Mouse (Mus musculus) neural tube, embryonic 12.5 days (tissue): ENCODE measurements around the gene Armc12. TPM values are rescaled to one million over a fixed set of nuclear protein-coding genes. Genes with fewer than 3 reads are reported as not detected.
A peak's percentile ranks its signal among the peaks of the same experiment; 100 is the strongest.

Experiments used
- ATAC-seq: fragments of 200-750 bp; cut with Nextera tagmentation; 2 replicates; pipeline ENCODE4 v1.8.0; 2017; ENCODE audit warnings: low read depth, mild to moderate bottlenecking, moderate TSS enrichment, moderate library complexity; ENCODE audit not compliant: low FRiP score
- H3K27ac ChIP-seq: fragments of 300-500 bp; sonication (generic); 2 replicates; pipeline ENCODE4 v1.5.1; 2016
- H3K27me3 ChIP-seq: fragments of 300-500 bp; sonication (generic); replicated peaks from 2 replicates; pipeline ENCODE4 v1.6.1; 2016; ENCODE audit warnings: mild to moderate bottlenecking
- H3K36me3 ChIP-seq: fragments of 300-500 bp; sonication (generic); 2 replicates; pipeline ENCODE4 v1.6.1; 2016; ENCODE audit warnings: mild to moderate bottlenecking
- H3K4me1 ChIP-seq: fragments of 300-500 bp; sonication (generic); 2 replicates; pipeline ENCODE4 v1.6.1; 2016
- H3K4me2 ChIP-seq: fragments of 300-500 bp; sonication (generic); replicated peaks from 2 replicates; pipeline ENCODE4 v1.6.1; 2016; ENCODE audit warnings: mild to moderate bottlenecking
- H3K4me3 ChIP-seq: fragments of 300-500 bp; sonication (generic); 2 replicates; pipeline ENCODE4 v1.5.1; 2016
- H3K9ac ChIP-seq: fragments of 300-500 bp; sonication (generic); 2 replicates; pipeline ENCODE4 v1.6.1; 2016; ENCODE audit warnings: mild to moderate bottlenecking
- H3K9me3 ChIP-seq: fragments of 300-500 bp; sonication (generic); 2 replicates; pipeline ENCODE4 v1.6.1; 2016; ENCODE audit warnings: mild to moderate bottlenecking
- WGBS: fragments of 180-500 bp; shearing (Covaris S2); methylation state at CpG from one replicate; pipeline ENCODE4 v1.1.7; 2016; 5-methylcytosine and 5-hydroxymethylcytosine counted together
- polyA plus RNA-seq: library from polyadenylated mRNA; unstranded; fragments of >200 nt; fragmentation: Nextera tagmentation; extraction: Ambion mirVana; gene quantifications from 2 replicates; pipeline ENCODE4 v1.2.1, GENCODE M21; 2016

Gene Armc12
- polyA plus RNA-seq, 1 experiment from 2014 or later, result not detected

DNA sequence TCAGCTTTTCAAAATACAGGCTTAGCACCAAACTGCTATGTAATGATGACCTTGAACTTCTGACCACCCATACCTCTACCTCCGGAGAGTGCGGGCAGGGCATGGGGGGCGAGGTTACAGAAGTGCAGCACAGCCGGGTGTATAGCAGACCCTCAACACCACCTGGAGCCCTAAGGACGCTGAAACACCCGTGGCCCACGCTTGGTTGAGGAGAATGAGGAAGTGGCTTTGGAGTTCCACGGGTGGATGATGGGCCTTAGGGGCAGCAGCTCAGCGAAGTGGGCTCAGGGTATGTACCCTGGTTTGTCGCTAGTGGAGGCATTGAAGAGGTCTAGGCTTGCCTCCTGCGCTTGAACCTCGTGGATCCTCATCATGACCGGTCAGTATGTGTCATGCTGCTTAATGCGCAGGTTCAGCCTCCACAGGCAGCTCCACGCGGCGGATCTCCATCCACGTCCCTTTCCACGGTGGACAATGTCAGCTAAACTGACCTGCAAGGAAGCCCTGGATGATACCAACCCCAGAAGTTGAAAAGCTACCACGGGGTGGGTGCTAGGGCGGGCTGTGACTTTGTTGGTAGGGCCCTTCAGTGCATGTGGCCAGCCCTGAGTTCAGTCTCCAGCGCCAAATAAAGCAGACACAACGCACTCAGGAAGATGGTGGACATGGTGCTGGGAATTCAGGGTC lies 6.5 kb upstream of the Armc12 start:
- Histone ChIP-seq H3K9ac (no peak overlapping the region), H3K9me3 (no peaks in the 10 kb centered on the region), H3K4me1 (peaks cover 7% of the 10 kb centered on the region), H3K27me3 (peaks cover 28% of the 10 kb centered on the region), H3K36me3 (no peaks in the 10 kb centered on the region), H3K27ac (no peak overlapping the region), H3K4me3 (no peak overlapping the region), H3K4me2 (peak overlapping the region; percentile 96; the same call in 1 of the 2 replicates)
- no peak for ATAC-seq
- 87% methylated on average over 23 of the region's 23 CpGs for WGBS

GRCm38 (mm10) chr17:28524831-28525430 lies 5.7 kb upstream of the Armc12 start:
- Histone ChIP-seq H3K4me2 (no peak overlapping the region), H3K27me3 (peaks cover 27% of the 10 kb centered on the region), H3K27ac (no peak overlapping the region), H3K9ac (no peak overlapping the region), H3K4me1 (peaks cover 7% of the 10 kb centered on the region), H3K36me3 (no peaks in the 10 kb centered on the region), H3K9me3 (no peaks in the 10 kb centered on the region), H3K4me3 (no peak overlapping the region)
- ATAC-seq, result no peak
- WGBS, result 83% methylated on average over 4 of the region's 4 CpGs

GRCm38 (mm10) chr17:28527184-28528042 lies 3.2 kb upstream of the Armc12 start:
- Histone ChIP-seq H3K4me1 (peaks cover 4% of the 10 kb centered on the region; the same call in 1 of the 2 replicates), H3K27me3 (peaks cover 23% of the 10 kb centered on the region), H3K36me3 (no peaks in the 10 kb centered on the region), H3K9me3 (no peaks in the 10 kb centered on the region), H3K4me3 (no peak overlapping the region), H3K4me2 (0 out of 2 replicates have a peak overlapping the region, but pooled peaks have one; percentile 2), H3K9ac (no peak overlapping the region), H3K27ac (no peak overlapping the region)
- 54% methylated on average over 12 of the region's 12 CpGs for WGBS
- no peak for ATAC-seq

GRCm38 (mm10) chr17:28528043-28528351 lies 2.6 kb upstream of the Armc12 start:
- Histone ChIP-seq H3K27me3 (peaks cover 23% of the 10 kb centered on the region), H3K4me2 (0 out of 2 replicates have a peak overlapping the region, but pooled peaks have one; percentile 2), H3K27ac (no peak overlapping the region), H3K9me3 (no peaks in the 10 kb centered on the region), H3K9ac (no peak overlapping the region), H3K36me3 (no peaks in the 10 kb centered on the region), H3K4me1 (peaks cover 4% of the 10 kb centered on the region; the same call in 1 of the 2 replicates), H3K4me3 (no peak overlapping the region)
- WGBS, result 6% methylated on average over 6 of the region's 6 CpGs
- no peak for ATAC-seq

DNA sequence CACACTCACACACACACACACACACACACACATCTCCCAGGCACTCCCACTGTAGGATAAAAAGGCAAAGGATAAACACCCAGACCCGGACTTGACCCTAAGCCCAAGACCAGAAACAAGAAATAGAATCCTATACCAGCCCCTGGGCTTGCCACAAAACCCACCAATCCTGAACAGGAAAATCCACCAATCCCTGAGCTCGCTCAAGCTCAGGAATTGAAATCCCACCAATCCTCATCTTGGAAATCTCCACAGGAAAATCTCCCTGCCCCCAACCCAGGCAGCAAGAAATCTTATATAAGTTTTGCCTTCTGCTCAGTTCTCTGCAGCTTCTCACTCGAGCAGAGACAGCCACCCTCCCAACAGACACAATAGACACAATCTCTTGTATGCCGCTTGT lies 1.5 kb upstream of the Armc12 start:
- no peak overlapping the region for H3K4me2 ChIP-seq
- H3K9ac ChIP-seq, result no peak overlapping the region
- 72% methylated on average over 4 of the region's 4 CpGs for WGBS
- peaks cover 17% of the 10 kb centered on the region for H3K27me3 ChIP-seq
- no peak for ATAC-seq
- peaks cover 4% of the 10 kb centered on the region; the same call in 1 of the 2 replicates for H3K4me1 ChIP-seq
- no peak overlapping the region for H3K27ac ChIP-seq
- H3K9me3 ChIP-seq, result no peaks in the 10 kb centered on the region
- H3K4me3 ChIP-seq, result no peak overlapping the region
- H3K36me3 ChIP-seq, result no peaks in the 10 kb centered on the region

DNA sequence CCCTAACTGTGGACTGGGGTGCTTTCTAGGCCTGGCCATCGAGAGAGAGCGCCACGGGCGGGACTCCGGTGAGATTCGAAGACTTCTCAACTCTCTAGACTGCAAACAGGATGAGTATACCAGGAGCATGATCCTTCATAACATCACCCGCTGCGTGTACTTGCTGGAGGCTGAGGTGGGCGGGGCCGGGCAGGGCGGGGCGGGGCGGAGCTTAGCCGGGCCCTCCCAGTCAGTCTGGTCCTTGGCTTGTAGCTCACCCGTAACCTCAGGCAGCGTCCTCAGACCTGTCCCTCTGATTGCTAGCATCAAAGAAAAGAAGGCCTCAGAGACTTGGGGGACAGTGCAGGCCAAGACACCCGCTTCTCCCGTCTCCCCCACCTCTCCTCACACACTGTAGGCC lies 1.3 kb downstream of the Armc12 start:
- no peaks in the 10 kb centered on the region for H3K9me3 ChIP-seq
- H3K27me3 ChIP-seq, result peaks cover 10% of the 10 kb centered on the region
- 8% methylated on average over 18 of the region's 18 CpGs for WGBS
- peaks cover 4% of the 10 kb centered on the region; the same call in 1 of the 2 replicates for H3K4me1 ChIP-seq
- H3K9ac ChIP-seq, result no peak overlapping the region
- no peak for ATAC-seq
- no peak overlapping the region for H3K4me3 ChIP-seq
- peak overlapping the region; percentile 34 for H3K4me2 ChIP-seq
- no peaks in the 10 kb centered on the region for H3K36me3 ChIP-seq
- no peak overlapping the region for H3K27ac ChIP-seq

- ATAC-seq, result no peak
Observed at GRCm38 (mm10) chr17:28532557-28532956, 2.0 kb downstream of the Armc12 start.

DNA sequence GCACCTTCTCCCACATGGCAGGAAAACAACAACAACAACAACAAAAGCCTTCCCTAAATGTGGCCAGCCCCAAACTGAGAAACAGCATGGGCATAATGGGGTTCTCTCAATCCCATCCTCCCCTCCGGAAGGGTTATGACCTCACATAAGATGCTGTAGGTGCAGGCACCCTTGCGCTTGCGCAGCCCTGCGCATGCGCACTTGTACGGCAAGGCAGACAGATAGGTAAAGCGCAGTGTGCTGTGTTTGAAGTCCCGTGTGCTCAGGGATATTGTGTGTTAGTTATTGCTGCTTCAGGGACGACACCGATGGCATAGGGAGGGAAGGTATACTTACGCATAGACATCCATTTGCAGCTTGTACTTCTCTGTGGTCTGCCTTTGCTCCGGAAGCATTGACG lies 2.7 kb downstream of the Armc12 start:
- 0 out of 2 replicates have a peak, but pooled peaks cover under 1% of the 10 kb centered on the region for H3K9me3 ChIP-seq
- H3K4me3 ChIP-seq, result no peak overlapping the region
- ATAC-seq, result no peak
- H3K27me3 ChIP-seq, result peaks cover 10% of the 10 kb centered on the region
- H3K27ac ChIP-seq, result no peak overlapping the region
- H3K36me3 ChIP-seq, result no peaks in the 10 kb centered on the region
- H3K4me1 ChIP-seq, result peaks cover 4% of the 10 kb centered on the region; the same call in 1 of the 2 replicates
- H3K9ac ChIP-seq, result no peak overlapping the region
- 90% methylated on average over 13 of the region's 13 CpGs for WGBS
- no peak overlapping the region for H3K4me2 ChIP-seq

More at GRCm38 (mm10) chr17:28532557-28532956, 2.0 kb downstream of the Armc12 start:
- Histone ChIP-seq H3K9me3 (no peaks in the 10 kb centered on the region), H3K4me3 (no peak overlapping the region), H3K9ac (no peak overlapping the region), H3K4me2 (no peak overlapping the region), H3K36me3 (no peaks in the 10 kb centered on the region), H3K4me1 (peaks cover 4% of the 10 kb centered on the region; the same call in 1 of the 2 replicates), H3K27me3 (peaks cover 10% of the 10 kb centered on the region), H3K27ac (no peak overlapping the region)
- 85% methylated on average over 7 of the region's 7 CpGs for WGBS

- Histone ChIP-seq H3K9me3 (peaks cover 17% of the 10 kb centered on the region; the same call in 1 of the 2 replicates), H3K4me2 (no peak overlapping the region), H3K27ac (no peak overlapping the region), H3K9ac (no peak overlapping the region), H3K36me3 (no peaks in the 10 kb centered on the region), H3K4me3 (no peak overlapping the region), H3K4me1 (no peaks in the 10 kb centered on the region), H3K27me3 (no peaks in the 10 kb centered on the region)
- WGBS, result 55% methylated on average over 12 of the region's 12 CpGs
- ATAC-seq, result no peak
Observed at GRCm38 (mm10) chr17:28537881-28538280, 7.3 kb downstream of the Armc12 start.

DNA sequence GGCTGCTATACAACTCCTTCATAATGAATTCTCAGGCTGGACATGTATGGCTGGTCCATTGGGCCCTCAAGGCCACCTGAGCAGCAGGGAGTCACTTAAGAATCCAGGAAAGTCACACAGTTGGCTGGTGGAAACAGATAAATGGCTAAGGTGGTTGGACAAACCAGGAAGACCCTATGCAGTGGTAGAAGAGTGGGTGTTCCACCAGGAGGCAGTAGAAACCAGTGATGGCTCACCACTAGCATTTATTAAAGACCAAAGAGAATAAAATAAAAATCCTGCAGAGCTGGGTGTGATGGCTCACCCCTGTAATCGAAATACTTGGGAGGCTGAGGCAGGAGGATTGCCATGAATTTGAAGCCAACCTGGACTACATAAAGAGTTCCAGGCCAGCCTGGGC lies 16.3 kb downstream of the Armc12 start:
- Histone ChIP-seq H3K9me3 (peaks cover 2% of the 10 kb centered on the region; the same call in 1 of the 2 replicates), H3K27me3 (no peaks in the 10 kb centered on the region), H3K4me2 (no peak overlapping the region), H3K36me3 (no peaks in the 10 kb centered on the region), H3K27ac (no peak overlapping the region), H3K4me3 (no peak overlapping the region), H3K9ac (no peak overlapping the region), H3K4me1 (no peaks in the 10 kb centered on the region)
- ATAC-seq, result no peak
- 100% methylated on average over 1 of the region's 1 CpGs for WGBS

GRCm38 (mm10) chr17:28548550-28548949 lies 17.9 kb downstream of the Armc12 start:
- H3K4me3 ChIP-seq, result no peak overlapping the region
- no peaks in the 10 kb centered on the region for H3K36me3 ChIP-seq
- no peak overlapping the region for H3K9ac ChIP-seq
- no peak overlapping the region for H3K4me2 ChIP-seq
- H3K27me3 ChIP-seq, result no peaks in the 10 kb centered on the region
- H3K4me1 ChIP-seq, result no peaks in the 10 kb centered on the region
- no peaks in the 10 kb centered on the region for H3K9me3 ChIP-seq
- 67% methylated on average over 11 of the region's 11 CpGs for WGBS
- H3K27ac ChIP-seq, result no peak overlapping the region
- no peak for ATAC-seq

DNA sequence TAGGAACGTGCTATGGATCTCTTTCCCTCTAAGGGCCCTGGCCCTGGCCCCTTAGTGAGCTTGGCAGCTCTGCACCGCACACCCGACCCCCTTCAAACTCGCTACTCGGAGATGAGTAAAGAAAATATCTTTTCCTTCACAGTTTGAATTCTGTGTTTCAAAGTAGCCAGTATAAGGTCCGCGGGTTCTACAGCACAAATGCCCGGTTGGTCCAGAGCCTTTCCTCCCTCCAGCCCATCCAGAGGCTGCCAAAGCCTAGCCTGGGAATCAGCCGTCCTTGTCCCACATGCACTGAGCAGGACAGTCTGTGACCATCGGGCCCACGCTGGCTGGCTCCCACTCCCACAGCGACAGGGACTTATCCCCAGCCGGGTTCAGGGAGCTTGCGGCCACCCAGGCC lies 18.5 kb downstream of the Armc12 start, which contains the start of gene Clpsl2:
Clpsl2 (plus strand) TSS at position 301 of the 400 bp plus-strand sequence.
- Histone ChIP-seq H3K9ac (no peak within 1 kb of the TSS), H3K27ac (no peak within 1 kb of the TSS), H3K36me3 (no peaks in the 10 kb centered on the region), H3K9me3 (no peaks in the 10 kb centered on the region), H3K27me3 (no peaks in the 10 kb centered on the region), H3K4me3 (no peak within 1 kb of the TSS), H3K4me2 (no peak within 1 kb of the TSS), H3K4me1 (no peaks in the 10 kb centered on the region)
- 81% methylated on average over 14 of the region's 14 CpGs for WGBS
- ATAC-seq, result no peak
